In the genomic region with DNA sequence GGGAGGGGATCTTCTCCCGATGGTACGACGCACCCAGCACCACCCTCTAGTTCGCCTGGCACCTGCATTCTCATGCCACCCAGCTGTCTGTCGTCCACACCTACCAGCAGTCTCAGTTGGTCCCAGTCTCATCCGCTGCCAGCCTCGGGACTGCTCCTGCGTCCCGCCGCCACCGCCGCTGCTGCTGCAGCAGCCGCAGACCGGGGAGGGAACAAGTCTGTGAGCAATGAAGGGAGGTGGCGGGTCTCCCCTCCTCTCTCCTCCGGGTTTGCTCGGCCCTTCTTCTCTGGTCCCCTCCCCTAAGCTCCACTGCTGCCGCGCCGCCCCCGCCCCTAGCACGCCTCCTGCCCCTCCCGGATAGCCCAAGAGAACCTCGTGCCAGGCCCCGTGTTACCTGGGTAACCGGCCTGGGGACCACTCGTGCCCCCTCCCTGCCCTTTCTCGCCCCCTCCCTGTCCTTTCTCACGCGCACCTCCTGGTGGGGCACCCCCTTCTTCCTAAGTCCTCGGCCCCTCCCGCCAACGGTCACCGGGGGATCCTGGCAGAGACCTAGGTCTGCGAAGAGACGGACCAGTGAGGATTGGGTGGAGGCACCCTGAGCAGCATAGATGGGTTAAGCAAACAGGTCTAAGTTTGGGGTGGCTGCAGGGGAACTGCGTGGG, we compare ENCODE assay signal across 7 mouse cellular contexts. TPM values are rescaled to one million over a fixed set of nuclear protein-coding genes. Genes with fewer than 3 reads are reported as not detected.
DNase-seq lines count a peak whose midpoint lies in the region; ATAC-seq lines count a peak whose summit lies in the region.

Gene Gm42742, minus strand, starts transcription at position 197 of the 662 bp plus-strand sequence.
Gene Prrt2, minus strand, starts transcription at position 311 of the 662 bp plus-strand sequence.

- peak within 1 kb of the TSS; percentile 83 for H3K4me2 ChIP-seq in embryonic facial prominence, embryonic 14.5 days (ENCODE audit: low read depth, low read length)
- peak within 1 kb of the TSS; percentile 88 for H3K4me2 ChIP-seq in lung, embryonic 15.5 days

- H3K36me3 ChIP-seq in embryonic facial prominence, embryonic 14.5 days (ENCODE audit: control insufficient read depth, insufficient read depth, low read length): peaks cover 30% of the 10 kb centered on the region
- H3K36me3 ChIP-seq in lung, embryonic 15.5 days: peaks cover 26% of the 10 kb centered on the region

- intact Hi-C loops in heart, postnatal 10 days (cut with DNase I): no loop called here

- H3K9ac ChIP-seq in embryonic facial prominence, embryonic 14.5 days (ENCODE audit: low read depth, low read length): peak within 1 kb of the TSS; percentile 78
- H3K9ac ChIP-seq in lung, embryonic 15.5 days: peak within 1 kb of the TSS; percentile 56

- peaks cover 37% of the 10 kb centered on the region for H3K4me1 ChIP-seq in embryonic facial prominence, embryonic 14.5 days (ENCODE audit: control insufficient read depth, insufficient read depth, low read length)
- peaks cover 74% of the 10 kb centered on the region for H3K4me1 ChIP-seq in lung, embryonic 15.5 days

- no peaks in the 10 kb centered on the region for H3K9me3 ChIP-seq in embryonic facial prominence, embryonic 14.5 days (ENCODE audit: control insufficient read depth, low read length)
- H3K9me3 ChIP-seq in lung, embryonic 15.5 days: no peaks in the 10 kb centered on the region

- peak; percentile 47 for DNase-seq in ES-CJ7 (ENCODE audit: low read depth, low spot score)
- DNase-seq in adrenal gland, postnatal 14 days: peak; percentile 78
- peak; percentile 91 for DNase-seq in embryonic facial prominence, embryonic 14.5 days (ENCODE audit: low spot score)
- peak; percentile 55 to 61 for DNase-seq in heart, postnatal 10 days
- DNase-seq in layer of hippocampus, adult 8-10 months (ENCODE audit: low spot score in 2 of 2): peak in 1 of 2 experiments; percentile 59
- DNase-seq in right cerebral cortex, adult 2 months (ENCODE audit: low spot score in 2 of 2): peak; percentile 64 to 71

- 2% methylated on average over 32 of the region's 37 CpGs for WGBS in embryonic facial prominence, embryonic 14.5 days
- 2% methylated on average over 37 of the region's 37 CpGs for WGBS in lung, embryonic 15.5 days

- H3K4me3 ChIP-seq in embryonic facial prominence, embryonic 14.5 days (ENCODE audit: low read depth, low read length): peak within 1 kb of the TSS; percentile 59
- H3K4me3 ChIP-seq in lung, embryonic 15.5 days: peak within 1 kb of the TSS; percentile 47

- H3K27ac ChIP-seq in embryonic facial prominence, embryonic 14.5 days (replicated peaks; ENCODE audit: low read depth, low read length): peak within 1 kb of the TSS; percentile 84
- H3K27ac ChIP-seq in lung, embryonic 15.5 days: peak within 1 kb of the TSS; percentile 83

- H3K27me3 ChIP-seq in embryonic facial prominence, embryonic 14.5 days (replicated peaks; ENCODE audit: control insufficient read depth, insufficient read depth, low read length): no peaks in the 10 kb centered on the region
- H3K27me3 ChIP-seq in lung, embryonic 15.5 days: no peaks in the 10 kb centered on the region

- ATAC-seq in embryonic facial prominence, embryonic 14.5 days (ENCODE audit: low read depth): peak; percentile 48
- ATAC-seq in lung, embryonic 15.5 days (ENCODE audit: borderline replicate concordance, extremely low read depth, low FRiP score, low TSS enrichment): peak; percentile 39; the same call in 1 of the 2 replicates

RNA-seq across cellular contexts. Expression of gene Gm42742, which starts in this region (rescaled TPM):
- 8.4 and 26.9 TPM in 2 replicates for total RNA-seq in adrenal gland, postnatal 14 days (2021)
- polyA plus RNA-seq in embryonic facial prominence, embryonic 14.5 days (2014; fragmentation: Nextera tagmentation; extraction: Ambion mirVana): 53.5 and 66.6 TPM in 2 replicates
- total RNA-seq in heart, postnatal 10 days (2021): 10 to 100 TPM; 19.0 to 27.2 TPM
- total RNA-seq in layer of hippocampus, adult 8-10 months (2022): 10 to 100 TPM; 20.5 to 63.0 (median 52.5) TPM
- 23.7 and 46.1 TPM in 2 replicates for polyA plus RNA-seq in lung, embryonic 15.5 days (2015; fragmentation: Nextera tagmentation; extraction: Ambion mirVana)

RNA-seq across cellular contexts. Expression of gene Prrt2, which starts in this region (rescaled TPM):
- 3.5 and 4.6 TPM in 2 replicates for total RNA-seq in adrenal gland, postnatal 14 days (2021)
- polyA plus RNA-seq in embryonic facial prominence, embryonic 14.5 days (2014; fragmentation: Nextera tagmentation; extraction: Ambion mirVana): 19.5 and 21.6 TPM in 2 replicates
- 1 to 10 TPM; 1.0 to 2.3 TPM for total RNA-seq in heart, postnatal 10 days (2021)
- total RNA-seq in layer of hippocampus, adult 8-10 months (2022): 100 to 1,000 TPM; 208 to 223 (median 215) TPM
- polyA plus RNA-seq in lung, embryonic 15.5 days (2015; fragmentation: Nextera tagmentation; extraction: Ambion mirVana): 3.0 and 3.9 TPM in 2 replicates

Comparison
In these comparisons a context has a peak if more than half of its experiments do, and no peak if none do; other contexts are left out.
1. RNA of gene Prrt2 (total RNA-seq): 208 to 223 TPM in layer of hippocampus, adult 8-10 months; 3.5 to 4.6 TPM in adrenal gland, postnatal 14 days and 1.0 to 2.3 TPM in heart, postnatal 10 days; every median in the first group is over 10 times any median in the second.